Mouse (Mus musculus) kidney, embryonic 16.5 days (tissue): ENCODE measurements around the gene Mta3. TPM values are rescaled to one million over a fixed set of nuclear protein-coding genes. Genes with fewer than 3 reads are reported as not detected.
A peak's percentile ranks its signal among the peaks of the same experiment; 100 is the strongest.
"Not testable (repeated sequence)": the region's sequence is repeated elsewhere in the genome, so short reads cannot be mapped to it uniquely, and the experiment has no call there.

Source experiments
- ATAC-seq: fragments of 200-750 bp; cut with Nextera tagmentation; 2 replicates; pipeline ENCODE4 v1.8.0; 2017; ENCODE audit warnings: moderate TSS enrichment; ENCODE audit not compliant: low FRiP score, low TSS enrichment
- H3K27ac ChIP-seq: fragments of 300-500 bp; sonication (generic); 2 replicates; pipeline ENCODE4 v1.5.1; 2014; ENCODE audit warnings: low read length
- H3K27me3 ChIP-seq: fragments of 300-500 bp; sonication (generic); 2 replicates; pipeline ENCODE4 v1.6.1; 2014; ENCODE audit warnings: low read length, control low read depth, mixed read lengths; ENCODE audit not compliant: insufficient read depth
- H3K36me3 ChIP-seq: fragments of 300-500 bp; sonication (generic); 2 replicates; pipeline ENCODE4 v1.6.1; 2014; ENCODE audit warnings: low read length, control low read depth, mixed read lengths; ENCODE audit not compliant: insufficient read depth
- H3K4me1 ChIP-seq: fragments of 300-500 bp; sonication (generic); 2 replicates; pipeline ENCODE4 v1.6.1; 2014; ENCODE audit warnings: low read length, control low read depth, mixed read lengths; ENCODE audit not compliant: insufficient read depth
- H3K4me2 ChIP-seq: fragments of 300-500 bp; sonication (generic); replicated peaks from 2 replicates; pipeline ENCODE4 v1.6.1; 2014; ENCODE audit warnings: low read depth, low read length
- H3K4me3 ChIP-seq: fragments of 300-500 bp; sonication (generic); 2 replicates; pipeline ENCODE4 v1.5.1; 2014; ENCODE audit warnings: mild to moderate bottlenecking, low read length
- H3K9ac ChIP-seq: fragments of 300-500 bp; sonication (generic); replicated peaks from 2 replicates; pipeline ENCODE4 v1.6.1; 2014; ENCODE audit warnings: low read length
- H3K9me3 ChIP-seq: fragments of 300-500 bp; sonication (generic); 2 replicates; pipeline ENCODE4 v1.6.1; 2016; ENCODE audit warnings: low read length, control low read depth
- WGBS: fragments of 180-500 bp; shearing (Covaris S2); extraction: QIAGEN DNeasy Blood & Tissue Kit; methylation state at CpG from one replicate; pipeline ENCODE4 v1.1.7; 2014; 5-methylcytosine and 5-hydroxymethylcytosine counted together
- polyA plus RNA-seq: library from polyadenylated mRNA; unstranded; fragments of >200 nt; fragmentation: Nextera tagmentation; extraction: Ambion mirVana; gene quantifications from 2 replicates; pipeline ENCODE4 v1.2.1, GENCODE M21; 2015

The Mta3 gene
- polyA plus RNA-seq, 1 experiment from 2014 or later: 39.6 TPM

GRCm38 (mm10) chr17:83707372-83707771, 1.4 kb downstream of the Mta3 start:
- Histone ChIP-seq H3K9ac (peak overlapping the region; percentile 96; the same call in 1 of the 2 replicates), H3K4me1 (peaks cover 16% of the 10 kb centered on the region; the same call in 1 of the 2 replicates), H3K4me3 (peak overlapping the region; percentile 88; the same call in 1 of the 2 replicates), H3K9me3 (no peaks in the 10 kb centered on the region), H3K36me3 (peaks cover 8% of the 10 kb centered on the region; the same call in 1 of the 2 replicates), H3K4me2 (peak overlapping the region; percentile 93), H3K27me3 (no peaks in the 10 kb centered on the region), H3K27ac (no peak overlapping the region)
- 84% methylated on average over 4 of the region's 4 CpGs for WGBS
- ATAC-seq: no peak

- Histone ChIP-seq H3K4me2 (no peak overlapping the region), H3K27ac (no peak overlapping the region), H3K36me3 (peaks cover 8% of the 10 kb centered on the region; the same call in 1 of the 2 replicates), H3K27me3 (no peaks in the 10 kb centered on the region), H3K4me1 (peaks cover 16% of the 10 kb centered on the region; the same call in 1 of the 2 replicates), H3K9ac (no peak overlapping the region), H3K4me3 (no peak overlapping the region), H3K9me3 (no peaks in the 10 kb centered on the region)
- 87% methylated on average over 6 of the region's 6 CpGs for WGBS
- no peak for ATAC-seq
Observed at GRCm38 (mm10) chr17:83707846-83708245, 1.9 kb downstream of the Mta3 start.

- H3K4me1 ChIP-seq: peaks cover 16% of the 10 kb centered on the region; the same call in 1 of the 2 replicates
- WGBS: 83% methylated on average over 10 of the region's 10 CpGs
- no peak overlapping the region for H3K9ac ChIP-seq
- ATAC-seq: no peak
- H3K4me3 ChIP-seq: no peak overlapping the region
- H3K36me3 ChIP-seq: peaks cover 8% of the 10 kb centered on the region; the same call in 1 of the 2 replicates
- no peaks in the 10 kb centered on the region for H3K27me3 ChIP-seq
- no peak overlapping the region for H3K27ac ChIP-seq
- no peaks in the 10 kb centered on the region for H3K9me3 ChIP-seq
- no peak overlapping the region for H3K4me2 ChIP-seq
Observed at GRCm38 (mm10) chr17:83708256-83708655, 2.3 kb downstream of the Mta3 start.

- Histone ChIP-seq H3K9me3 (no peaks in the 10 kb centered on the region), H3K9ac (no peak overlapping the region), H3K4me3 (no peak overlapping the region), H3K36me3 (peaks cover 8% of the 10 kb centered on the region; the same call in 1 of the 2 replicates), H3K4me2 (no peak overlapping the region), H3K27ac (no peak overlapping the region), H3K27me3 (no peaks in the 10 kb centered on the region), H3K4me1 (peaks cover 16% of the 10 kb centered on the region; the same call in 1 of the 2 replicates)
- no peak for ATAC-seq
- 82% methylated on average over 6 of the region's 6 CpGs for WGBS
Observed at GRCm38 (mm10) chr17:83708891-83709290, 2.9 kb downstream of the Mta3 start.

GRCm38 (mm10) chr17:83709517-83709916, 3.6 kb downstream of the Mta3 start:
- WGBS: 90% methylated on average over 2 of the region's 3 CpGs
- H3K4me1 ChIP-seq: peaks cover 16% of the 10 kb centered on the region; the same call in 1 of the 2 replicates
- not testable (repeated sequence) for ATAC-seq, H3K9me3 ChIP-seq, H3K36me3 ChIP-seq, H3K4me2 ChIP-seq, H3K27ac ChIP-seq, H3K9ac ChIP-seq, H3K27me3 ChIP-seq, H3K4me3 ChIP-seq

GRCm38 (mm10) chr17:83710639-83711038, 4.7 kb downstream of the Mta3 start:
- Histone ChIP-seq H3K4me1 (peaks cover 11% of the 10 kb centered on the region; the same call in 1 of the 2 replicates), H3K36me3 (peaks cover 10% of the 10 kb centered on the region; the same call in 1 of the 2 replicates), H3K9ac (no peak overlapping the region), H3K9me3 (no peaks in the 10 kb centered on the region), H3K4me2 (no peak overlapping the region), H3K27ac (no peak overlapping the region), H3K27me3 (no peaks in the 10 kb centered on the region), H3K4me3 (no peak overlapping the region)
- no peak for ATAC-seq
- 87% methylated on average over 8 of the region's 8 CpGs for WGBS

- no peak overlapping the region for H3K9ac ChIP-seq
- no peak overlapping the region for H3K27ac ChIP-seq
- peaks cover 26% of the 10 kb centered on the region for H3K36me3 ChIP-seq
- 93% methylated on average over 9 of the region's 9 CpGs for WGBS
- no peak overlapping the region for H3K4me3 ChIP-seq
- H3K4me2 ChIP-seq: no peak overlapping the region
- peaks cover 3% of the 10 kb centered on the region; the same call in 1 of the 2 replicates for H3K4me1 ChIP-seq
- no peak for ATAC-seq
- H3K9me3 ChIP-seq: peaks cover 9% of the 10 kb centered on the region; the same call in 1 of the 2 replicates
- no peaks in the 10 kb centered on the region for H3K27me3 ChIP-seq
Observed at GRCm38 (mm10) chr17:83712341-83712740, 6.4 kb downstream of the Mta3 start.

GRCm38 (mm10) chr17:83720449-83720848, 14.5 kb downstream of the Mta3 start:
- H3K9ac ChIP-seq: no peak overlapping the region
- H3K36me3 ChIP-seq: peaks cover 24% of the 10 kb centered on the region
- WGBS: 92% methylated on average over 12 of the region's 12 CpGs
- H3K4me2 ChIP-seq: no peak overlapping the region
- H3K27me3 ChIP-seq: no peaks in the 10 kb centered on the region
- H3K4me1 ChIP-seq: no peaks in the 10 kb centered on the region
- H3K4me3 ChIP-seq: no peak overlapping the region
- no peak overlapping the region for H3K27ac ChIP-seq
- peaks cover 9% of the 10 kb centered on the region; the same call in 1 of the 2 replicates for H3K9me3 ChIP-seq
- no peak for ATAC-seq

- H3K27me3 ChIP-seq: no peaks in the 10 kb centered on the region
- H3K4me1 ChIP-seq: no peaks in the 10 kb centered on the region
- peaks cover 20% of the 10 kb centered on the region for H3K36me3 ChIP-seq
- H3K4me3 ChIP-seq: no peak overlapping the region
- no peak for ATAC-seq
- H3K4me2 ChIP-seq: no peak overlapping the region
- WGBS: 90% methylated on average over 10 of the region's 10 CpGs
- H3K27ac ChIP-seq: no peak overlapping the region
- peaks cover 6% of the 10 kb centered on the region; the same call in 1 of the 2 replicates for H3K9me3 ChIP-seq
- H3K9ac ChIP-seq: no peak overlapping the region
Observed at GRCm38 (mm10) chr17:83721157-83721556, 15.2 kb downstream of the Mta3 start.

- Histone ChIP-seq H3K9ac (no peak overlapping the region), H3K9me3 (no peaks in the 10 kb centered on the region), H3K4me3 (no peak overlapping the region), H3K27ac (no peak overlapping the region), H3K4me1 (0 out of 2 replicates have a peak, but pooled peaks cover 4% of the 10 kb centered on the region), H3K27me3 (no peaks in the 10 kb centered on the region), H3K4me2 (no peak overlapping the region), H3K36me3 (peaks cover 1% of the 10 kb centered on the region; the same call in 1 of the 2 replicates)
- no peak for ATAC-seq
- WGBS: 67% methylated on average over 9 of the region's 9 CpGs
Observed at GRCm38 (mm10) chr17:83723064-83723463, 17.1 kb downstream of the Mta3 start.
